Mouse (Mus musculus) natural killer cell, adult 2 months (primary cell): Measurements from ENCODE around the gene Ppp1r17.

ENCODE experiments used
- DNase-seq, 2 experiments: peaks; one replicate each; pipeline ENCODE4 v3.0.0; 2022; ENCODE audit warnings: low spot score in 2 of 2

The Ppp1r17 gene

GRCm38 (mm10) chr6:56017291-56017994, at the start of gene Ppp1r17:
Gene Ppp1r17, plus strand, starts transcription at chr6:56017497.
- DNase-seq: no peak

- DNase-seq: no peak
Observed at GRCm38 (mm10) chr6:55972998-55973397, 44.3 kb upstream of the Ppp1r17 start.

DNA sequence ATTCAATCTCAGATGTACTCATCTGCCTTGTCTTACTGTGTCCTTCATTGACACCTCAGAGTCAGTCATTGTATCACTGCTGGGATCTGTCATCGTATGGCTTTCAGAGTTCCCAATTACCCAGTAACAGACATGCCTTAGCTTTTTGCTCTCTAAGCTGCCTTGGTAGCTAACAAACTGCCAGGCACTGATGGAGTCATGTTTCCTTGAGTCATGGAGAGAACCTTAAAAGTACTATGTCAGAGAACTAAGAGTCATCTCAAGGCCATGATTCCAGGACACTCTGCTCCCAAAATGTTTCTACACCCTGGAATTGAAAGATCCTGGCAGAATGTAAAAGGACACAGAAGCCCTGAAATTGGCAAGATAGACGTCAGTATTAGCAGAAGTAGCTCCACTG, 37.5 kb upstream of the Ppp1r17 start:
- DNase-seq: no peak

DNA sequence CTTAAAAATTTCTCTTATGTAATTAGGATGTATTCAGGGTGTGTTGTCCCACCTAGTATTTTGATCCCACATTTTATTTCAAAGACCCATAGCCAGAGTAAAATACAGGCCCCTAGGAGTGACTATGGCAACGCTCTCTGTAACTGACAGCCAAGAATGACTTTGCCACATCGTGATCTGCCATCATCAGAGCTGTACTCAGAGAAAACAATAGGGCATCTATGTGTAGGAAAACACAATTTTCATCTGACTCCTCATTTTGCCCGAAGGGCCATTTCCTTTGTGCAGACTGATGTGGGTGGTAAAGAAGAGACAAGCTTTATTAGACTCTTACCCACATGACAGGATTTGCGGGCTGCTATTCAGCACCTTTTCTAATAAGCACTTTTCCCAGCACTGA, 8.6 kb upstream of the Ppp1r17 start:
- DNase-seq: no peak

DNA sequence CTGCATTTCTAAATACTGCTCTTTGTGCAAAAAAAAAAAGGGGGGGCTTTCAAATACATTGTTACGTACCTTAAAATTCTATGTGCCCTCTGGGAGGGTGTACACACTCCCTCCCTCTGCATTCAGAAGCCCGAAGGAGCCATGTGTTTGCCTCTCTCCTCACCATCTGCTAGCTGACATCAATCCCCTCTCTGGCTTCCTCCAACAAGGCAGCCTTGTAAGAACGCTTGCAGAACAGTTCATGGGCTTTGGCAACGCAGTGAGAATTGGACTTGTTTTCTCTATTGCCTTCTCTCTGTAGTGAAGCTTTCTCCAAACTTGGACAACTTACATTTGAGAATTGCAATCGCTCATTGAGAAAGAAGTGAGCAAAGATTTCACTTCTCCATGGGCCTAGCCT, 4.9 kb upstream of the Ppp1r17 start:
- DNase-seq: no peak

GRCm38 (mm10) chr6:56019632-56020031, 2.3 kb downstream of the Ppp1r17 start:
- DNase-seq: no peak

DNA sequence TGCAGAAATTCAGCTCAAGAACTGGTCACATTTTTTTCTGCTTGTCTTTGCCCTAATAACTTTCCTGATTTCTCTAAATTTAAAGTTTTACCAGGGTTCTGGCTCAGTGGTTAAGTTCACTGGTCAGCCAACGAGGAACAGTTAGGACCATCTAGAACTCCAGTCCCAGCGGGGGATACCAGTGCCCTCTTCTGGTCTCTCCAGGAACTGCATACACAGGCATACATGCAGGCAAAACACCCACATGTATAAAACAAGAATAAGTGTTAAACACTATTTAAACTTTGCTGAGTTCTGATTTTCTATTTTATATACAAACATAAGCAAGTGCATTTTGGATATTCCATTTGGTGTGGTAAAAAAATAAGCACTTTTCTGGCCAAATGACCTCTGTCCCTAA, 8.2 kb downstream of the Ppp1r17 start:
- DNase-seq: no peak

GRCm38 (mm10) chr6:56027318-56027717, 10.0 kb downstream of the Ppp1r17 start:
- DNase-seq: no peak

- DNase-seq: no peak
Observed at GRCm38 (mm10) chr6:56027966-56028365, 10.7 kb downstream of the Ppp1r17 start.

DNA sequence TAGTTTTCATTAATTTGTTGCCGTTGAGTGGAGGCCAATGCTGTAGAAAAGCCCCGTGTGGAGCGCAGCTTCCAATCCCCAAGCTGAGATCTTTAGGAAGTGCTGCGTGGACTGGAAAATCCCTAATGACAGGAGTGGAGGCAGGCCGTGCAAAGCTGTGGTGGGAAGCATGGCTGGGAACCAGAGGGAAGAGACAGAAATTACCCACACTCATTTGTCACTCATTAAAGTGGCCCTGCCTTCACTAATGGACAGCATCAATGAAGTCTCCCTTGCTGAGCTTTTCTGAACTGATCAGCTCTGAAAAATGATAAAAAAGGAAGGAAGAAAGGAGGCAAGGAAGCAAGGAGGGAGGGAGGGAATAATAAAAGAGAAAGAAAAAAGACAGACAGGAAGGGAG, 12.7 kb downstream of the Ppp1r17 start:
- no peak for DNase-seq

DNA sequence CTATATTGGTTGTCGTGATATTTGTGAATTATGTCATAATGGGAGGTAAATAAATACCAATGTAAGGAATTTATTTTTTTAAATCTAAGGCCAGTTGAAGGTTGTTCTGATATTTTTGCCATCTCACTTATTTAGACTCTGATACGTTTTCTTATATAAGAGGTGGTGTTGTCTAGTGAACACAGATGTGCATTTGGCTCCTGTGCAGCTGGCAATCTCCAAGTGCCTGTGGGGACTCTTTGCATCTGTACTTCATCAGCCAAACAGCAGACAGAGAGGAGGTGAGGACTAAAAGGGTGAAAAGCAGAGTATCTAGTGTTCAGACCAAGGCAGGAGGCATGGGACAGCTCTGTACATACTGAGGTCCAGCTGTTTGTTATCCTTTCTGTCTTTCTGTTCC, 14.9 kb downstream of the Ppp1r17 start:
- no peak for DNase-seq

DNA sequence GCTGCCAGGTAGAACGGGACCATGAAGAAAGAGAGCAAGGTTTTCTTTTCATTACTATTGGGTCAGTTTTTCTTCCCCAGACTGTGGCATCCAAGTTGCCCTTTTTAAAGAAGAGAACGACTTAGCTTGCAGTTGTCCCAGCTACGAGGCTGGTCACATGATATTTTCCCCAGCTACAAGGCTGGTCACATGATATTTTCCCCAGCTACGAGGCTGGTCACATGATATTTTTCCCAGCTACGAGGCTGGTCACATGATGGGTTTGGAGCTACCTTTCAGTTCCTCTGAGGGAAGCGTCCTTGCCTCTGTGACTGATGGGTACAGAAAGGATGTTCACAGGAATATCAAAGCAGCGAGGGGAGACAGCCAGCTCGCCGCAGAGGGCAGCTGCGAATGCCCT, 17.8 kb downstream of the Ppp1r17 start:
- DNase-seq: no peak

DNA sequence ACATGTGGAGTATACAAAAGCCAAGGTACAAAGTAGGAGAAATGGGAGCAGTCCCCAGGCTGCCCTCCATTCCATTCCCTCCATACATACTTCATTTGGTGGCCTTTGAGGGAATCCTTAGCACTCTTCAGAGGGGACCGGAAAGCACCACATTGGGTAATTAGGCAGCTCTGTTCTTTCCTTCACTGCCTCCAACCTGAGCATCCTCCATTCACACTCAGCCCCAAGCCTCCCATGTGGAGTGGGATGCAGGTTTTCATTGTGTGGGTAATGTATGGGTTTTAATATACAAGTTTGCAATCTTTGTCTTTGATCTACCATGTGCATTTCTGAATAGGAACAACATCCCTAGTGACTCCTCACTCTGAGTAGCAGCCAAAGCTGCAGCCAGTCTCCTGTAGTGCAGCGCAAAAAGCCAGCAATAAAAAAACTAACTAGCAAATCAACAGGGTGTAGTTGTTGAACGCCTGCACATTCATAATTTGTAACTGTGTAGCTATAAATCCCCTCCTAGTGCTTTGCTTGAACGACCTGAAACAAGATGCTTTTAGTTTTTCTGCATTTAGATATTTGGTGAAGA, 22.3 kb downstream of the Ppp1r17 start:
- DNase-seq: no peak

GRCm38 (mm10) chr6:56044270-56044669, 27.0 kb downstream of the Ppp1r17 start:
- DNase-seq: no peak

DNA sequence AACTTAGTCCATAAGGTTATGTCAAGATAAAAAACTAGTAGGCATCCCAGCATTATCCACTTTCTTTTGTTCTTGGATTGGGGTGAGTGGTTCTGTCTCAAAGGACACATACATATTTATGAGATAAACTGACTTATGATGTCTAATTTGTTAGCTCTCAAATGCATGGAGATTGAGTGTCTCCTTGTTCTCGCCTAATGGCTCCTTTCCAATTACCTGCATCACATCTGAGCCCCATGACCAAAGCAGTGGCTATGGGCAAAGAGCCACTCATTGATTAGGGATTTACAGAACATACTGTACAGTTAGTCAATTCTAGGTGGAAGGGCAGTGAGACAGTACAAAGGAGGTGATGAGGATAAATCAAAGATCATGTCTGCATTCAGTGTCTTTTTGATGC, 27.4 kb downstream of the Ppp1r17 start:
- no peak for DNase-seq

- DNase-seq: no peak
Observed at GRCm38 (mm10) chr6:56048580-56048979, 31.3 kb downstream of the Ppp1r17 start.

DNA sequence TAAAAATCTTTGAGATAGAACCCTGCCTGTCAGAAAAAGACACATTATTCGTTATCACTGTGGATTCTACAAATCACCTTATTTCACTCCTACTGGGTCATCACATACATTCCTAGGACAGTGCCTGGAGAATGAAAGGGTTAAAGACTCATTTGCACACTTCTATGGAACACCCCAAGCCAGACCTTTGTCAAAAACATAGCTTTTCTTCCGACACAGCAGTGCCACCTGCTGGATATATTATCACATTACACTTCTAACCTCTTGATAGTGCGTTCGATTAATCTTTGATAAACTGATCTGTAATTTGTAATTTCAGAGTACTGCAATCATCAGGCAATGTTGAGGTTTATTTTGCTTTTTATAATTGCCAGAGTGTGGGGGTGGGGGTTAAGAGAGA, 31.8 kb downstream of the Ppp1r17 start:
- no peak for DNase-seq

- no peak for DNase-seq
Observed at GRCm38 (mm10) chr6:56063736-56064135, 46.4 kb downstream of the Ppp1r17 start.

GRCm38 (mm10) chr6:56066632-56067282, 49.5 kb downstream of the Ppp1r17 start:
- DNase-seq: no peak

- DNase-seq: no peak
Observed at GRCm38 (mm10) chr6:56068516-56068915, 51.2 kb downstream of the Ppp1r17 start.

DNA sequence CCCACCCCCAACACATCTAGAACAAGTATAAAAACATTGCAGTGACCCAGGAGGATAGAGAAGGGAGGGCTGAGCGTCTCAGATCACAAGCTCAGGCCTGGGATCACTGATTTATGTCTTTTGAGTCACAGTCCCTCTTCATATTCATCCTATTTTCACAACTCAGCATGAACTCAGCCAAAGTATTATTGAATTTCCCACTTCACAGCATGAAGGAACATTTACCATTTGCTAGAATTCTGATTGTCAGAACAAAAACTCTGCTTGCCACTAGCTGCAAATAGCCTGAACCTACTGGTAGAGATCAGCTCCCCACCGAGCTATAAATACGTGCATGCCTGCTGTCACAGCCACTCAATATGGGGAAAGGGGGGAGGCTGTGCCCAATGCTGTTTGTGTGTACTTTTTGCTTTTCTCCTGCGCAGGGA, 59.1 kb downstream of the Ppp1r17 start:
- no peak for DNase-seq
